Mouse (Mus musculus): ENCODE results near the gene Shank2. TPM values are rescaled to one million over a fixed set of nuclear protein-coding genes. Genes with fewer than 3 reads are reported as not detected.

Shank2 gene
- total RNA-seq, 4 experiments from 2014 or later, result 108 to 123 (median 112) TPM

GRCm38 (mm10) chr7:144102222-144102980 is 100.7 kb downstream of the Shank2 start:
- DNase-seq (ENCODE audit: low spot score in 2 of 2), result peak in 1 of 2 experiments; percentile 33

GRCm38 (mm10) chr7:144105952-144106351 is 104.2 kb downstream of the Shank2 start:
- DNase-seq (ENCODE audit: low spot score in 2 of 2), result no peak

- DNase-seq (ENCODE audit: low spot score in 2 of 2), result no peak
Observed at GRCm38 (mm10) chr7:144106352-144107011, 104.8 kb downstream of the Shank2 start.

DNA sequence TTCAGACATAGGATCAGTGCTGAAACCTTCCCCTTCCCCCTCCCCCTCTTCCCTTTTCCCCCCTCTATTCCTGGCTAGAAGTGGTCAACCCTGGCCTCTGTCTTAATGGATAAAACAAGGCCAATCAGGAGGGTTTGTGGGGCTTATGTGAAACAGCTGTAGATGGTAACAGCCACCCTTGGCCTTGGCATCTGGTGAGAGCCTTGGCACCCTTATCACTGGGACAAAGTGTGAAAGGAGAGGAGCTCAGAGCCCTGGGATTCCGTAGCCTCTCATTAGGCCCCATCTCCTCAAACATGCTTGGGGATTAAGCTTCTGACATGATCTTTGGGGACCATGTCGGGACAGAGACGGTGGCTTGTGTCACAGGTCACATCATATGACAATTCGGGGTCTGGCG is 106.4 kb downstream of the Shank2 start:
- no peak for DNase-seq (ENCODE audit: low spot score in 2 of 2)

GRCm38 (mm10) chr7:144111026-144111604 is 109.4 kb downstream of the Shank2 start:
- no peak for DNase-seq (ENCODE audit: low spot score in 2 of 2)

GRCm38 (mm10) chr7:144111981-144112380 is 110.3 kb downstream of the Shank2 start:
- peak in 1 of 2 experiments; percentile 22 for DNase-seq (ENCODE audit: low spot score in 2 of 2)

GRCm38 (mm10) chr7:144114230-144114629 is 112.5 kb downstream of the Shank2 start:
- no peak for DNase-seq (ENCODE audit: low spot score in 2 of 2)

GRCm38 (mm10) chr7:144119562-144119961 is 117.8 kb downstream of the Shank2 start:
- DNase-seq (ENCODE audit: low spot score in 2 of 2), result no peak

DNA sequence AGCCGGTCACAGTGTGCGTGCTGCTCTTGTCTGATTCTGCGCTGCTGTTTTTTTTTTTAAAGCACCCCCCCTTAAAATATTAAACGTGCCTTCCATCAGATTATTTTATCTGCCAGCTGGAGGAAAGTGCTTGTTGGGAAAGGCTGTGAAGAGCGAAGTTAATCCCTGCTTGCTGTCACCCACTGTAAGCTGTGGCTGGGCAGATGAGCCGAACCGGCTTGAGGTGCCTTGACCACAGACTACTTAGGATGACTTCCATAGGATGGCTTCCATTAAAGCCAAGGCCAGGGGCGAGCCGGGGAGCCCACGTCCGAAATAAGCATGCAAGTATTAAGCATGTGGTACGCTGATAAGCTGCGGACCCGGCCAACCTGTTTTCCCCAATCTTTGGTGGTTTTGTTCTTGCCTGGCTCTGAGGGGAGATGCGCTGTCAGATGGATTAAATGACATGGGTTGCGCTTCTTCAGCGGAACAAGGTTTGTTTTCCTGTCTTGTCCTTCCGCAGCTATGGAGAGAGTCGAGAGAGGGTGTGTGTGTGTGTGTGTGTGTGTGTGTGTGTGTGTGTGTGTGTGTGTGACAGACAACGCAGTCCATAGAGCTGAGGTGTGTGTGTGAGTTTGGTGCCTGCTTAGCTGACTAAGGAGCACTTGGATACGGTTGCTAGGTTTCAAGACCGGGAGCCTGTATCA is 131.1 kb downstream of the Shank2 start:
- peak in 1 of 2 experiments; percentile 50 for DNase-seq (ENCODE audit: low spot score in 2 of 2)

DNA sequence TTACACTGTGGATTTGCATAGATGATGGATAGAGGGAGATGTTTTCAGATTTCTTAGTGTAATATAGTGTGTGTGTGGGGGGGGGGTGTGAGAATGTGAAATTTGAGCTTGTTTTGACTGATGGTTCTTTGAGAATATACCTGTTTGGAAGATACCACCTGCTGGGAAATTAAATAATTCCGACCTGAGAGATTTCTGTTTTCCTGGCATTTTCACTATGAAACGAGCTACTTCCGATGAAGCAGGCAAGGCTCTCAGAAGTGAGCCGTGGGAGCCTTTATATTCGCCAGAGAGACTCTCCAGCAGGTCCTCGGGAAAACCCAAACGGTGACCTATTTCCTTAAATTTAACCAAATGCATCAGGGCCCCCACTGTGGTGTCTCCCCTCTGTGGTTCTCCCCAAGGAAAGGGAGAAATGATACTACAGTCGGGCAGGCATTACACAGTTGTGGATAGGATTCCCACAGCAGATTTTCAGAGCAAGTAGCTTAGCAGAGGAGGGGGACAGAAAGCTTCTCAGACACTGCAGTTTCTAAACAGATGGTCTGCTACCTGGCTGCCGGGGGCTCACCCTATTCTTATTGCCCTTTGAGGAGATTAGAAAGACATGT is 131.8 kb downstream of the Shank2 start:
- DNase-seq (ENCODE audit: low spot score in 2 of 2), result no peak

DNA sequence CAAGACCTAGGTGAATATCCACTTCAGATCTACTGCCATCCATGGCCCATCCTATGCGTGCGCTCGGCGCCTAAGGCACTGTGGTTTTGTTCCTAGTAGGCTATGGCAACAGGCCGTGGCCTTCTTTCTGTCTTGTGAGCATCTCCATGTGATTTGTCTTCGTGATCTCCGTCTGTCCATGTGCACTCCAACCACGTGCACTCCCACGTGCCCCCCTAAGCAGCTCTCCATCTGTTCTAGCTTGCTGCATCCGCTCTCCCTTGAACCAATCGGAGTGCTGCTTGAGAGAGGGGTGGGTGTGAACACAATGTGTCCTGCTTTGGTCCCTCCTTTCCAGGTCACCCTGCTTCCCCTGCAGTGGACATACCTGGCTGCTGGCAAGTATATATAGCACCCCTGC is 133.0 kb downstream of the Shank2 start:
- peak in 1 of 2 experiments; percentile 65 for DNase-seq (ENCODE audit: low spot score in 2 of 2)

DNA sequence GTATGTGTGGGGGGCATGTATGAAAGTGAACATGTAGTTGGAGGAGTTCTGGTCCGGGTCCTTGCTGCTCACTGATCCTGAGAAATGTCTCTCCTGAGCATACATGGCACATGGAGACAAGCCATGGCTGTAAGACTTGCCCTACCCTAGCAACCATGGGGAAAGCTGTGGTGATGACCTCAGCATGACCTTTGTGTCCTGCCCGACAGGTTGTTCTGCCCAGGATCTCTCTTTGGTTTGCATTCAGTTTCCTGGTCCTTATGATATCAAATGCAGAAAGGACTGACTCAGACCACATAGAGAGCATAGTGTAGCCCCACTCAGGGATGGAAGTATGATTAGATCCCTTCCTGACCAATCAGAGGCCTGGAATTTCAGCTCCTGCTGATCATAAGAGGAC is 136.1 kb downstream of the Shank2 start:
- no peak for DNase-seq (ENCODE audit: low spot score in 2 of 2)

DNA sequence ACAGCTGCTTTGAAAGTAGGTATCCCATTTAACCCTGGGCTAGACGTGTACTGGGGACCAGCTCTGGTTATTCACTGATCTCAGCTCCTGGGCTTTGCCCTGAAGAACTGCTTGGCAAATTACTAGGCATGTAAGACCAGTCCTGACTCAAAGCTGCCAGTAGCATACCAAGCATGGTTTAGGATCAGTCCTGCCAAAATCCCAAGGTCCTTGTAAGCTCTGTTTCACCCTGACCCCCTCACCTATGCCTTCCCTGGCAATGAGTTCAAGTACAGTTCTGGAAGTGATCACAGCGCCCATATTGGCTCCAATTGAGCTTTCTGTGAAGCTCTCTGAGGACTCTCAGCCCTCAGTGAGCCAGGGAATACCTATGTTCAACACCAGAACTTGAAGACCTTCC is 136.7 kb downstream of the Shank2 start:
- DNase-seq (ENCODE audit: low spot score in 2 of 2), result no peak

GRCm38 (mm10) chr7:144139691-144140090 is 138.0 kb downstream of the Shank2 start:
- DNase-seq (ENCODE audit: low spot score in 2 of 2), result no peak

DNA sequence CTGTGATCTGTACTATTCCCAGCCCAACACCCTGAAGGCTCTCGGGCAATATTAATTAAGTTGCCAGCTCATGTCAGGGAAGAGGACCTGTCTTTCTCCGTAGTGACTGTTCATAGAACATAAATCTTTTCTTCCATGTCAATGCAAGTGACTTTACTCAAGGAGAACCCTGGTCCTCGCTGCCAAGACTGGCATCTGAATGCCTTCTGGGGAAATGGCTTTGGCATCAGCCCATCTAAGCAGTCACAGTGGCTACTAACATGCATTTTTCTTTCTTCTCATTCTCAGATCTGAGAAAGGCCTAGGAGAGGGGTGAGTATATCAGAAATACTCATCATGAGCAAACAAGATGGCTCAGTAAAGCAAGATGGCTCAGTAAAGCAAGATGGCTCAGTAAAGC is 138.7 kb downstream of the Shank2 start:
- no peak for DNase-seq (ENCODE audit: low spot score in 2 of 2)

DNA sequence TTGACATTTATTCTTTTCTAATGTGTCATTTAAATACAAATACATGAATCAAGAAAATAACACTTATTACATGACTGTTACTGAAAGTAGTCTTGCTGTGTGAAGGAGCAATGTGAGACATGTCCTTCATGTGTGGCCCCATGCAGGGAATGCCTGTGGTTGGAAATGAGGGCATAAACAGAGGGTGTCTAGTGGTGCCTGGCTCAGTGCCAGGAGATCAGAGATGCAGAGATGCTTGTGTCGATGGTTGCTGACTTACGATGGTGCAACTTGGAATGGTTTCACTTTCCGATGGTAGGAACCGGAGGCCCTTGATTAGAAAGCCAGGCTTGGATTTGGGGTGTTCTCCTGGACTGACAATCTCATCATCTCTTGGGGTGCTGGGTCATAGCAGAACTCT is 140.3 kb downstream of the Shank2 start:
- DNase-seq (ENCODE audit: low spot score in 2 of 2), result no peak

- no peak for DNase-seq (ENCODE audit: low spot score in 2 of 2)
Observed at GRCm38 (mm10) chr7:144143941-144144340, 142.2 kb downstream of the Shank2 start.

- DNase-seq (ENCODE audit: low spot score in 2 of 2), result no peak
Observed at GRCm38 (mm10) chr7:144148111-144148510, 146.4 kb downstream of the Shank2 start.

GRCm38 (mm10) chr7:144153124-144153523 is 151.4 kb downstream of the Shank2 start:
- no peak for DNase-seq (ENCODE audit: low spot score in 2 of 2)

- DNase-seq (ENCODE audit: low spot score in 2 of 2), result no peak
Observed at GRCm38 (mm10) chr7:144153682-144154081, 152.0 kb downstream of the Shank2 start.

GRCm38 (mm10) chr7:144157936-144158335 is 156.2 kb downstream of the Shank2 start:
- DNase-seq (ENCODE audit: low spot score in 2 of 2), result no peak
